Mouse (Mus musculus): ENCODE results near the gene Slc7a11. TPM values are rescaled to one million over a fixed set of nuclear protein-coding genes. Genes with fewer than 3 reads are reported as not detected.

Gene Slc7a11
- polyA plus RNA-seq, 1 experiment from 2014 or later = 0.16 TPM

DNA sequence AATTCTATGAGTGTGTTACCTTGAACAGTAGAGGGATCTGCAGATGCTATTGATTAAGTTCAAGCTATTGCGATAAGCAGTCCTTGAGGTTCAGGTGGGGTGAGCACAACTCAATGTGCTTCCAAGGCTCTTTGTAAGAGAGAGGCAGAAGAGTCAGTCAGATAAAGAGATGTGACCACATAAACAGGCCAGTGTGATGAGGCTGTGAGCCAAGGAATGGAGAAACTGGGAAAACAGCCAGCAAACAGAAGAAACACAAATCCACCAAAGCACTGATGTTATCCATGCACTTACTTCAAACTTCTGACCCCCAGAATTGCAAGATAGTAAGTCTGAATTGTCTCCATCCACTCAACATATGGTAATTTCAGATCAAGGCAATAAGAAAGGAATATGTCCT lies 99.0 kb downstream of the Slc7a11 start:
- no peak for ATAC-seq (ENCODE audit: low read depth)
- no peak overlapping the region for H3K4me3 ChIP-seq (ENCODE audit: low read length)
- no peaks in the 10 kb centered on the region for H3K27me3 ChIP-seq (ENCODE audit: control insufficient read depth, insufficient read depth, low read depth, low read length)
- H3K27ac ChIP-seq (ENCODE audit: low read length) = no peak overlapping the region
- 69% methylated on average over 1 of the region's 1 CpGs for WGBS
- no peak overlapping the region for H3K9ac ChIP-seq (ENCODE audit: low read length)
- H3K9me3 ChIP-seq (ENCODE audit: control insufficient read depth, low read length) = no peaks in the 10 kb centered on the region
- no peak overlapping the region for H3K4me2 ChIP-seq (ENCODE audit: low read depth, low read length)
- H3K4me1 ChIP-seq (replicated peaks; ENCODE audit: control insufficient read depth, insufficient read depth, low read length) = peaks cover 2% of the 10 kb centered on the region; the same call in 1 of the 2 replicates
- no peaks in the 10 kb centered on the region for H3K36me3 ChIP-seq (ENCODE audit: control insufficient read depth, insufficient read depth, low read length)

DNA sequence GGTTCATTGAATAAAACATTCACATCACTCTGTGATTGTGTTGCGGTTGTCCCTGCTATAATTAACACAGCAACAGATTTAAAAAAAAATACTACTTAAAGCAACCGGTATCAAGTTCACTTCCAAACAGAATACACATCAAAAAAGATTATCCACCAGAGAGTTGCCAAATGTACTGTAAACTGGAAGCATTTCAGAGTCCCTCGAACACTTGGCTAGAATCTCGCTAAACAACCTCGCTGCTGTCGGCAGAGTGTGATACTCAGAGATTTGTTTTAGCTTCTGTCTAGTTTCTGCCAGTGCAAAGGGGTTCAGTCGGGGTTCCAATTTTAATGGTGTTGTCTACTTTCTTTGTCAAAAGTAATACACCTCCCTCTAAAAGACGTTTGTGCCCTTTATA lies 118.9 kb downstream of the Slc7a11 start:
- WGBS = 50% methylated on average over 8 of the region's 8 CpGs
- no peak overlapping the region for H3K4me2 ChIP-seq (ENCODE audit: low read depth, low read length)
- H3K36me3 ChIP-seq (ENCODE audit: control insufficient read depth, insufficient read depth, low read length) = no peaks in the 10 kb centered on the region
- no peak overlapping the region for H3K9ac ChIP-seq (ENCODE audit: low read length)
- no peaks in the 10 kb centered on the region for H3K4me1 ChIP-seq (replicated peaks; ENCODE audit: control insufficient read depth, insufficient read depth, low read length)
- H3K4me3 ChIP-seq (ENCODE audit: low read length) = no peak overlapping the region
- no peak for ATAC-seq (ENCODE audit: low read depth)
- no peak overlapping the region for H3K27ac ChIP-seq (ENCODE audit: low read length)
- H3K27me3 ChIP-seq (ENCODE audit: control insufficient read depth, insufficient read depth, low read depth, low read length) = no peaks in the 10 kb centered on the region
- no peaks in the 10 kb centered on the region for H3K9me3 ChIP-seq (ENCODE audit: control insufficient read depth, low read length)

DNA sequence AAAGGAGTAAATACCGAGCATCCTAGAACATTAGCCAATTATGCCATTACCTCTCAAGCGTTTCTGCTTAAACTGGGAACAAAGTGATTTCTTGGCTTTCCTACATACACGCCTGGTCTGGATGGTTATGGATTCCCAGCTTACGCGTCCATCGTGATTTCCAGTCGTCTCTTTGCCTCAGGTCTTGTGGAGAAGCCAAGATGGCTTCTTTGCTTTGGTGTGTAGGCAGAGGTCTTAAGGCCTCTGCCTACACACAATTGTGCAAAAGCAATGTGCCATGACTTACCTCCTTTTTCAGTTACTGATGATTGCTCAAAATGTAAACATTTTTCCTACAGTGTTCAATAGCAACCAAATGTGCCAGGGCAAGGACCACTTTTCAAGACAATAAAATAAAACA lies 119.5 kb downstream of the Slc7a11 start:
- 88% methylated on average over 7 of the region's 7 CpGs for WGBS
- Histone ChIP-seq H3K27ac (ENCODE audit: low read length) (no peak overlapping the region), H3K36me3 (ENCODE audit: control insufficient read depth, insufficient read depth, low read length) (no peaks in the 10 kb centered on the region), H3K27me3 (ENCODE audit: control insufficient read depth, insufficient read depth, low read depth, low read length) (no peaks in the 10 kb centered on the region), H3K9ac (ENCODE audit: low read length) (no peak overlapping the region), H3K4me3 (ENCODE audit: low read length) (no peak overlapping the region), H3K9me3 (ENCODE audit: control insufficient read depth, low read length) (no peaks in the 10 kb centered on the region), H3K4me2 (ENCODE audit: low read depth, low read length) (no peak overlapping the region), H3K4me1 (replicated peaks; ENCODE audit: control insufficient read depth, insufficient read depth, low read length) (no peaks in the 10 kb centered on the region)
- ATAC-seq (ENCODE audit: low read depth) = no peak

DNA sequence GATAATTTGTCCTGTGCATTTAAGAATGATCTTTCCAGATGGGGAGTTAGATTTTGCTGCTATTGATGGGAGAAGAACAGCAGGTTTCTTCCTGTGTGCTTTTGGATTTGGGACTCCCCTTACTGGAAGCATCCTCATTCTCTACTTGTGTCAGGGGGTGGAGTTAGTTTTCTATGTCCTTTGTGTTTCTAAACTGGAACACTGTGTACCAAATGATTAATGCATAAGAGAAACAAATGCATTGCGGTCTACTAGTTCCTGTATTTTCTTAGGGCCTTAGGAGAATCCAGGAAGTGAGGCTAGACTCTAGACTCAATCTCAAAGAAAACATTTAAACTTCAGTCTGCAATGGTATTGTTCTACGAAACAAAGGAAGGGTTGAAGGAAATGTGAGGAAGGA lies 122.6 kb downstream of the Slc7a11 start:
- Histone ChIP-seq H3K27me3 (ENCODE audit: control insufficient read depth, insufficient read depth, low read depth, low read length) (no peaks in the 10 kb centered on the region), H3K4me2 (ENCODE audit: low read depth, low read length) (no peak overlapping the region), H3K9me3 (ENCODE audit: control insufficient read depth, low read length) (no peaks in the 10 kb centered on the region), H3K4me3 (ENCODE audit: low read length) (no peak overlapping the region), H3K4me1 (replicated peaks; ENCODE audit: control insufficient read depth, insufficient read depth, low read length) (no peaks in the 10 kb centered on the region), H3K36me3 (ENCODE audit: control insufficient read depth, insufficient read depth, low read length) (no peaks in the 10 kb centered on the region), H3K27ac (ENCODE audit: low read length) (no peak overlapping the region), H3K9ac (ENCODE audit: low read length) (no peak overlapping the region)
- WGBS = 73% methylated on average over 2 of the region's 2 CpGs
- ATAC-seq (ENCODE audit: low read depth) = no peak

DNA sequence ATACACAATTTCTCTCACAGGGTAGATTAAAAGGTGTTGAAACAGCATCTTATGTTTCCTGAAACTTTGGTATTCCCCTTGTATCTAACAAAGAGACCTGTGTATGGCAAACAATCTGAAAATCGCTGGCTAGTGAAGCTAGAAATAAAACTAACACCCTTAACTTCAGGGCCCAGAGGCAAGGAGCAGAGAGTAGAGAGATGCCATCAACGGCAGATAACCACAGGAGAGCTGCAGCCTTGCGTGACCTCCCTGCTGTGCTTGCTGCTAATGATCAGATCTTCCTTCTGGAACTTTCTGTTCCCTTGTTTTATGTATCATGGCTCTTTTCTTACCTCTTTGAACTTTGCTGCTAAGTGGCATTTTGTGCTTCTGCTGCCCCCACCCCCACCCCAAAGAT lies 125.3 kb downstream of the Slc7a11 start:
- Histone ChIP-seq H3K27ac (ENCODE audit: low read length) (no peak overlapping the region), H3K36me3 (ENCODE audit: control insufficient read depth, insufficient read depth, low read length) (no peaks in the 10 kb centered on the region), H3K27me3 (ENCODE audit: control insufficient read depth, insufficient read depth, low read depth, low read length) (no peaks in the 10 kb centered on the region), H3K9ac (ENCODE audit: low read length) (no peak overlapping the region), H3K4me3 (ENCODE audit: low read length) (no peak overlapping the region), H3K9me3 (ENCODE audit: control insufficient read depth, low read length) (no peaks in the 10 kb centered on the region), H3K4me1 (replicated peaks; ENCODE audit: control insufficient read depth, insufficient read depth, low read length) (no peaks in the 10 kb centered on the region), H3K4me2 (ENCODE audit: low read depth, low read length) (no peak overlapping the region)
- ATAC-seq (ENCODE audit: low read depth) = no peak
- 60% methylated on average over 3 of the region's 3 CpGs for WGBS

DNA sequence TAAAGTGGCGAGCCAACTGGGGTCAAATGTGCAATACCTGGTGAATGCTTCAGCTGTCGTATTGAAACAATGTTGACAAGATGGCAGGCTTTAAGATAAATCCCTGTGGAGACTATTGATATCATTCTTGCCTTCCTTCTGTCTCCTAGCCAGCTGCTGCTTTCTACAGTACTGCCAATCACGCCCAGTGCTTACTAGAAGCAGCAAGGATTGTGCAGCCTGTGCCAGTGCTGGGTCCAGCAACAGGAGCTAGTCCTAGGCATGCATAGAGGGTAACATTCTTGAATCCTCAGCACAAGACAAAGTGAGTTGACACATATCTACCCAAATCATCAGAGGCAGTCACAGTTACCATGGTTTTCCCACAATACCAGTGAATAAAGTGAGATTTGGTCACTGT lies 129.6 kb downstream of the Slc7a11 start:
- Histone ChIP-seq H3K9ac (ENCODE audit: low read length) (no peak overlapping the region), H3K4me1 (replicated peaks; ENCODE audit: control insufficient read depth, insufficient read depth, low read length) (no peaks in the 10 kb centered on the region), H3K27ac (ENCODE audit: low read length) (no peak overlapping the region), H3K27me3 (ENCODE audit: control insufficient read depth, insufficient read depth, low read depth, low read length) (no peaks in the 10 kb centered on the region), H3K36me3 (ENCODE audit: control insufficient read depth, insufficient read depth, low read length) (no peaks in the 10 kb centered on the region), H3K4me2 (ENCODE audit: low read depth, low read length) (no peak overlapping the region), H3K9me3 (ENCODE audit: control insufficient read depth, low read length) (no peaks in the 10 kb centered on the region), H3K4me3 (ENCODE audit: low read length) (no peak overlapping the region)
- ATAC-seq (ENCODE audit: low read depth) = no peak
- WGBS = 70% methylated on average over 3 of the region's 3 CpGs

DNA sequence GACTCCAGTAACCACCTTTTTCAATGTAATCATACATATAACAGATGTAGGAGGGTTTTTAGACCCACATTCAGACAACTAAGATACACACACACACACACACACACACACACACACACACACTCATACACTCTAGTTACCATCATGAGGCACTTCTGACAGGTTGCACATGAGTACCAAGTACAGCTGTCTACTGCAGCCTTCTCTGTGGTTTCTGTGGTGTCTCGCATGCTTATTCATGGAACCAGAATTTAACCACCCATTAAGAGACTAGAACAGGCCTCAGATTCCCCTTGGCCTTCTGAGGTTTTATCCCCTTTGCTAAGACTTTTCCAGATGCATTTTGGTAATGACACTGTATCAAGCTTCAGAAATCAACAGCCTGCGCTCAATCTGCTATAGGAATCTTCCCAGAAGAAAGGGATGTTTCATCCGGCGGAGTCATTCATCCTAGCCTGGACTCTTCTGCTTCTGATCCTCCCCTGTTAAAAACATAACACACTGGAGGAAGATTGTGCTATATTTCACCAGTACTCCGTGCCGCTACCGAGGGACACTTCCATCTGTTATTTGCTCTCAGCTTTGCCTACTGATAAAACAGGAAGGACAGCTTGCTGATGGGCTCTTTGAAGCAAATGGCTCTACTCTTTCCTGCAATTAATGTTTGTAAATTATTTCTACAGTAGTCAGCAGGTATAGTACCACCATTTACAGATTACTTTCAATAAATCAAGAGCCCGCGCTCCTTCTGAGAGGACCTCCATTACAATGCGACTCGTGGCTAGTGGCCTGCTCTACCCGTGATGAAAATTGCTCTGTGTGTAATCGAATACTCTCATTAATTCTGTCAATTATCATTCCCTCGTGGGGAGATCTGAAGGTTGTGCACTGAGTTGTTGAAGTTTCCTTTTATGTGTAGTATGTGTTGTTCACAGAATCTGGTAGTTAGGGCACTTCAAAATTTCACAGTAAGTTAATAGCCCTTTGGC lies 135.8 kb downstream of the Slc7a11 start:
- no peak overlapping the region for H3K4me3 ChIP-seq (ENCODE audit: low read length)
- no peak overlapping the region for H3K4me2 ChIP-seq (ENCODE audit: low read depth, low read length)
- no peak overlapping the region for H3K9ac ChIP-seq (ENCODE audit: low read length)
- no peak for ATAC-seq (ENCODE audit: low read depth)
- H3K27ac ChIP-seq (ENCODE audit: low read length) = no peak overlapping the region
- H3K9me3 ChIP-seq (ENCODE audit: control insufficient read depth, low read length) = no peaks in the 10 kb centered on the region
- 73% methylated on average over 14 of the region's 14 CpGs for WGBS
- H3K4me1 ChIP-seq (replicated peaks; ENCODE audit: control insufficient read depth, insufficient read depth, low read length) = no peaks in the 10 kb centered on the region
- no peaks in the 10 kb centered on the region for H3K27me3 ChIP-seq (ENCODE audit: control insufficient read depth, insufficient read depth, low read depth, low read length)
- H3K36me3 ChIP-seq (ENCODE audit: control insufficient read depth, insufficient read depth, low read length) = no peaks in the 10 kb centered on the region

DNA sequence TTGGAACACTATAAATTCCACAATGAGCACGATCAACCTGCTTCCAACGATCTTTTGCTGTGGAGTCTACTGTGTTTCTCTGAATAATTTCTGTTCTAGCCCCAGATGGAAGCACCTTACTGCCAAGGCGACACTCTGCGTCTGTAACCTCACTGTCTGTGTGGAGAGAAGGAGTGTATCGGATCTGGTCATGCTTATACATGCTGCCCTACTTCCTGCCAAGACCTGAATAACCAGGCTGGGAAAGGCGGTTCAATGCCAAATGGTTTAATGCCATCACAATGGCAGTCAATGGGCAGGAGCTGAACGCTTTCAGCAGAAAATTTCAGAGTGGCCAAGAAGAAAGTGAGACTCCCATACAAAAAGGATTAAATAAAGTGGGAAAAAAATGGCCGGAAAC lies 137.1 kb downstream of the Slc7a11 start:
- WGBS = 84% methylated on average over 8 of the region's 8 CpGs
- H3K9ac ChIP-seq (ENCODE audit: low read length) = no peak overlapping the region
- no peaks in the 10 kb centered on the region for H3K36me3 ChIP-seq (ENCODE audit: control insufficient read depth, insufficient read depth, low read length)
- no peaks in the 10 kb centered on the region for H3K9me3 ChIP-seq (ENCODE audit: control insufficient read depth, low read length)
- no peak for ATAC-seq (ENCODE audit: low read depth)
- no peak overlapping the region for H3K4me3 ChIP-seq (ENCODE audit: low read length)
- no peak overlapping the region for H3K27ac ChIP-seq (ENCODE audit: low read length)
- no peaks in the 10 kb centered on the region for H3K27me3 ChIP-seq (ENCODE audit: control insufficient read depth, insufficient read depth, low read depth, low read length)
- H3K4me1 ChIP-seq (replicated peaks; ENCODE audit: control insufficient read depth, insufficient read depth, low read length) = no peaks in the 10 kb centered on the region
- H3K4me2 ChIP-seq (ENCODE audit: low read depth, low read length) = no peak overlapping the region

DNA sequence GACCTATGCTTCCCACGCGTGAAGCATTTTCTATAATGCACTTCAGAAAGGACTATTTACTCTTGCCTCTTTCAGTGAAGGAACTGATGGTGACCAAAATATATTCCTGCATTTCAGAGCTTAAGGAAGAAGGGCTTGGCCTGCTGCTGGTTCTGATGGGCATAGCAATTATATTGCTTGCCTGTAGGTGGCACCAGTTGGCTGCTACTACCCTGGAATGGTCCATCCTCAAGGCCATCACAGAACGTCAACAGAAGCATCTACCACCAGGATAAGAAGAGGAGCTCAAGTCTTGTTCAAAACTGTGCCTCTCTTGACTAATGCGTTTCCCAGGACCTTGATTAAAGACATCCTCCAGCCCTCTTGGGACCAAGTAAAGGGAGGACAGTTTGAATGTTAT lies 139.3 kb downstream of the Slc7a11 start:
- H3K4me1 ChIP-seq (replicated peaks; ENCODE audit: control insufficient read depth, insufficient read depth, low read length) = no peaks in the 10 kb centered on the region
- no peaks in the 10 kb centered on the region for H3K9me3 ChIP-seq (ENCODE audit: control insufficient read depth, low read length)
- no peak for ATAC-seq (ENCODE audit: low read depth)
- H3K36me3 ChIP-seq (ENCODE audit: control insufficient read depth, insufficient read depth, low read length) = no peaks in the 10 kb centered on the region
- no peak overlapping the region for H3K4me3 ChIP-seq (ENCODE audit: low read length)
- WGBS = 39% methylated on average over 4 of the region's 4 CpGs
- H3K27ac ChIP-seq (ENCODE audit: low read length) = no peak overlapping the region
- no peak overlapping the region for H3K4me2 ChIP-seq (ENCODE audit: low read depth, low read length)
- H3K9ac ChIP-seq (ENCODE audit: low read length) = no peak overlapping the region
- H3K27me3 ChIP-seq (ENCODE audit: control insufficient read depth, insufficient read depth, low read depth, low read length) = no peaks in the 10 kb centered on the region
